ENCODE assay signal across 24 mouse cellular contexts in the genomic region with DNA sequence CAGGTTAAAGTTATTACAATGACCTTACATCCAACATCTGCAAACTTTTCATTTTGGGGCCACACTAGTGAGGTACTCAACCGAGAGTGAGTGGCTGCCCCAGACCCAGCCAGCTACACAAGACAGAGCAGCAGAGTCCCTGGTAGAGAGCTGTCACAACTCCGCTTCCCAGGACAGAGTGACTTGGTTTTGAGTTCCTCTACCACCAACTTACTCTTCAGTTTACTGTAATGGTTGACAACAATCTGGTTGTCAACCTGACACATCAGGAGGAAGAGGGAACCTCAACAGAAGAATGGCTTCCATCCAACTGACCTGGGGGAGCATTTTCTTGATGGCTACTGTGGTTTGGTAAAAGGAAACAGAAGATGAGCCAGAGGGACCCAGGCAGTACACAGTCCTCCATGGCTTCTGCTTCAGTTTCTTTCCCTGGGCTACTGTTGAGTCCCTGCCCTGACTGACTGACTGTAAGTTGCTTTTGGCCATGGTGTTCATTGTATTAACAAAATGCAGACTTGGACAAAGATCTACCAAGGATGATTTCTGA.
DNase-seq lines count a peak whose midpoint lies in the region; ATAC-seq and TF ChIP-seq lines count a peak whose summit lies in the region.
"Had no signal": no experiment of that assay in that cellular context is flagged by ENCODE, and none has a peak within 500 bp of the region (broad histone marks: within the 10 kb centered on the region; RNA-seq: fewer than 3 reads in every experiment).

No protein-coding gene starts in this region.

- H3K9me3 ChIP-seq in MEL (replicated peaks; ENCODE audit: insufficient read depth, low read length) = no peaks in the 10 kb centered on the region
- H3K9me3 ChIP-seq in forebrain, embryonic 12.5 days = 0 out of 2 replicates have a peak, but pooled peaks cover 5% of the 10 kb centered on the region
- H3K9me3 ChIP-seq in midbrain, embryonic 14.5 days (ENCODE audit: control insufficient read depth, low read length) = 0 out of 2 replicates have a peak, but pooled peaks cover 2% of the 10 kb centered on the region
- H3K9me3 ChIP-seq: embryonic facial prominence, embryonic 12.5 days; embryonic facial prominence, embryonic 15.5 days; forebrain, embryonic 15.5 days; heart, embryonic 10.5 days; hindbrain, embryonic 15.5 days had no signal

- TF ChIP-seq POLR2A in MEL (IDR thresholded peaks at IDR 0.05; ENCODE audit: control insufficient read depth in 1 of 2, insufficient read depth in 1 of 2, low read depth in 1 of 2, low read length in 2 of 2, poor library complexity in 1 of 2) = no peak

- H3K9ac ChIP-seq in MEL (ENCODE audit: control insufficient read depth, low read depth, low read length, poor library complexity, severe bottlenecking) = no peak overlapping the region
- no peak overlapping the region for H3K9ac ChIP-seq in forebrain, embryonic 12.5 days
- H3K9ac ChIP-seq in midbrain, embryonic 14.5 days (replicated peaks; ENCODE audit: low read length) = no peak overlapping the region
- H3K9ac ChIP-seq: embryonic facial prominence, embryonic 12.5 days; embryonic facial prominence, embryonic 15.5 days; forebrain, embryonic 15.5 days; heart, embryonic 13.5 days; hindbrain, embryonic 12.5 days; hindbrain, embryonic 15.5 days had no signal

- no peaks in the 10 kb centered on the region; a peak in 1 of 4 replicates for H3K4me1 ChIP-seq in MEL (ENCODE audit: control insufficient read depth in 1 of 2, insufficient read depth in 2 of 2, low read length in 2 of 2)
- H3K4me1 ChIP-seq in forebrain, embryonic 12.5 days = peaks cover 10% of the 10 kb centered on the region
- peaks cover 3% of the 10 kb centered on the region; the same call in 1 of the 2 replicates for H3K4me1 ChIP-seq in midbrain, embryonic 14.5 days (ENCODE audit: control insufficient read depth, insufficient read depth, low read length)
- H3K4me1 ChIP-seq: embryonic facial prominence, embryonic 12.5 days; embryonic facial prominence, embryonic 15.5 days; heart, embryonic 10.5 days; heart, embryonic 13.5 days had no signal

- H3K79me2 ChIP-seq in MEL (ENCODE audit: control insufficient read depth, insufficient read depth, low read length, poor library complexity) = no peaks in the 10 kb centered on the region

- H3K4me2 ChIP-seq in forebrain, embryonic 12.5 days = no peak overlapping the region
- no peak overlapping the region for H3K4me2 ChIP-seq in midbrain, embryonic 14.5 days (ENCODE audit: low read length)
- H3K4me2 ChIP-seq: embryonic facial prominence, embryonic 12.5 days; embryonic facial prominence, embryonic 15.5 days; forebrain, embryonic 15.5 days; heart, embryonic 13.5 days; hindbrain, embryonic 12.5 days; hindbrain, embryonic 15.5 days had no signal

- no peak for TF ChIP-seq CTCF in MEL (IDR thresholded peaks at IDR 0.05 in 2 of 3, conservative IDR thresholded peaks at IDR 0.05 in 1 of 3; ENCODE audit: control insufficient read depth in 1 of 3, insufficient read depth in 1 of 3, low read depth in 2 of 3, low read length in 3 of 3, poor library complexity in 1 of 3, severe bottlenecking in 1 of 3)

- H3K4me3 ChIP-seq in MEL (ENCODE audit: control insufficient read depth in 1 of 2, insufficient read depth in 1 of 2, low read depth in 2 of 2, low read length in 2 of 2) = no peak overlapping the region
- H3K4me3 ChIP-seq in forebrain, embryonic 12.5 days (replicated peaks) = no peak overlapping the region
- no peak overlapping the region for H3K4me3 ChIP-seq in midbrain, embryonic 14.5 days (replicated peaks; ENCODE audit: low read depth, low read length)
- H3K4me3 ChIP-seq: embryonic facial prominence, embryonic 12.5 days; embryonic facial prominence, embryonic 15.5 days; forebrain, embryonic 15.5 days; gastrocnemius, adult 2 months; heart, embryonic 10.5 days; heart, embryonic 13.5 days; hindbrain, embryonic 12.5 days; hindbrain, embryonic 15.5 days had no signal

- H3K27me3 ChIP-seq in MEL (ENCODE audit: control insufficient read depth in 1 of 2, insufficient read depth in 2 of 2, low read length in 2 of 2) = no peaks in the 10 kb centered on the region
- H3K27me3 ChIP-seq in forebrain, embryonic 12.5 days = no peaks in the 10 kb centered on the region
- no peaks in the 10 kb centered on the region for H3K27me3 ChIP-seq in midbrain, embryonic 14.5 days (ENCODE audit: control insufficient read depth, insufficient read depth, low read length)
- H3K27me3 ChIP-seq: embryonic facial prominence, embryonic 12.5 days; embryonic facial prominence, embryonic 15.5 days; forebrain, embryonic 15.5 days; heart, embryonic 13.5 days; hindbrain, embryonic 12.5 days; hindbrain, embryonic 15.5 days; Patski had no signal

- WGBS in forebrain, embryonic 12.5 days = 88% methylated on average over 2 of the region's 2 CpGs
- 92% methylated on average over 2 of the region's 2 CpGs for WGBS in midbrain, embryonic 14.5 days

- TF ChIP-seq EP300 in MEL (IDR thresholded peaks at IDR 0.05; ENCODE audit: low read depth in 1 of 2, low read length in 2 of 2) = no peak

- peak; percentile 37 for DNase-seq in MEL (ENCODE audit: low read depth, low spot score)
- no peak for DNase-seq in heart, adult 8-10 months (ENCODE audit: low spot score)
- no peak for DNase-seq in midbrain, embryonic 14.5 days
- DNase-seq: adrenal gland, postnatal 10 days; adrenal gland, postnatal 36 days; cerebellum, adult 18-20 months; cerebellum, adult 9-10 months; cerebellum, postnatal 14 days; gastrocnemius, adult 2 months; gastrocnemius, postnatal 14 days; heart, adult 18-20 months; heart, postnatal 14 days; heart, postnatal 4 days had no signal

- peaks cover 0 to 4% of the 10 kb centered on the region in 2 experiments; a peak in 2 of 4 replicates for H3K36me3 ChIP-seq in MEL (ENCODE audit: control insufficient read depth in 1 of 2, insufficient read depth in 2 of 2, low read length in 2 of 2)
- H3K36me3 ChIP-seq in forebrain, embryonic 12.5 days (replicated peaks) = no peaks in the 10 kb centered on the region
- H3K36me3 ChIP-seq in midbrain, embryonic 14.5 days (ENCODE audit: control insufficient read depth, insufficient read depth, low read length) = no peaks in the 10 kb centered on the region
- H3K36me3 ChIP-seq: embryonic facial prominence, embryonic 12.5 days; embryonic facial prominence, embryonic 15.5 days; forebrain, embryonic 15.5 days; hindbrain, embryonic 12.5 days; hindbrain, embryonic 15.5 days had no signal

- no peak for TF ChIP-seq RAD21 in MEL (IDR thresholded peaks at IDR 0.05; ENCODE audit: low read depth, low read length)

- ATAC-seq in granulocyte monocyte progenitor cell, adult 5-6 weeks (replicated peaks; ENCODE audit: poor library complexity, severe bottlenecking) = peak; percentile 37
- ATAC-seq in megakaryocyte progenitor cell, adult 5-6 weeks (replicated peaks; ENCODE audit: poor library complexity) = peak; percentile 33
- ATAC-seq in forebrain, embryonic 12.5 days (ENCODE audit: low FRiP score) = no peak
- ATAC-seq in midbrain, embryonic 14.5 days (ENCODE audit: low FRiP score, low TSS enrichment) = no peak
- ATAC-seq: forebrain, embryonic 15.5 days; Patski had no signal

- H3K27ac ChIP-seq in MEL (ENCODE audit: control insufficient read depth, low read depth, low read length) = no peak overlapping the region
- no peak overlapping the region for H3K27ac ChIP-seq in forebrain, embryonic 12.5 days
- H3K27ac ChIP-seq in midbrain, embryonic 14.5 days (replicated peaks; ENCODE audit: low read depth, low read length) = no peak overlapping the region
- H3K27ac ChIP-seq: embryonic facial prominence, embryonic 12.5 days; embryonic facial prominence, embryonic 15.5 days; forebrain, embryonic 15.5 days; gastrocnemius, adult 2 months; heart, embryonic 10.5 days; heart, embryonic 13.5 days; hindbrain, embryonic 12.5 days; hindbrain, embryonic 15.5 days had no signal

TF ChIP-seq in MEL, 35 proteins besides CTCF, POLR2A, EP300 and RAD21:
- TF ChIP-seq TAL1 (IDR thresholded peaks at IDR 0.05; ENCODE audit: low read length) (no peak), POLR2AphosphoS5 (IDR thresholded peaks at IDR 0.05; ENCODE audit: borderline replicate concordance, low read depth, low read length) (no peak), ZNF384 (IDR thresholded peaks at IDR 0.05; ENCODE audit: low read depth, low read length) (no peak), RCOR1 (IDR thresholded peaks at IDR 0.05; ENCODE audit: low read depth, low read length) (no peak), GABPA (IDR thresholded peaks at IDR 0.05; ENCODE audit: low read depth, low read length) (no peak), E2F4 (IDR thresholded peaks at IDR 0.05; ENCODE audit: borderline replicate concordance, low read depth, low read length) (no peak), CHD2 (IDR thresholded peaks at IDR 0.05; ENCODE audit: low read length) (no peak), ZMIZ1 (IDR thresholded peaks at IDR 0.05; ENCODE audit: low read depth, low read length) (no peak), MAFK (IDR thresholded peaks at IDR 0.05; ENCODE audit: borderline replicate concordance, low read depth, low read length) (no peak), KAT2A (conservative IDR thresholded peaks at IDR 0.05; ENCODE audit: low read depth, low read length) (no peak), JUND (IDR thresholded peaks at IDR 0.05; ENCODE audit: low read depth, low read length) (no peak)

Comparison
In these comparisons a context has a peak if more than half of its experiments do, and no peak if none do; other contexts are left out.
1. ATAC-seq: peak in granulocyte monocyte progenitor cell, adult 5-6 weeks (single experiment) and megakaryocyte progenitor cell, adult 5-6 weeks (single experiment); none in forebrain, embryonic 12.5 days (single experiment) and midbrain, embryonic 14.5 days (single experiment).